Mouse (Mus musculus) adrenal gland, adult 8-10 months (tissue): ENCODE results near the gene Gpr137. TPM values are rescaled to one million over a fixed set of nuclear protein-coding genes. Genes with fewer than 3 reads are reported as not detected.

Experiments used
- DNase-seq: peaks from one replicate; pipeline ENCODE4 v3.0.0; 2022
- total RNA-seq, 4 experiments: library from RNA; stranded (reverse); gene quantifications; 2 replicates each; pipeline ENCODE4 v1.2.4; 2022

The Gpr137 gene
- total RNA-seq, 4 experiments from 2014 or later: 55.6 to 66.1 (median 63.4) TPM

DNA sequence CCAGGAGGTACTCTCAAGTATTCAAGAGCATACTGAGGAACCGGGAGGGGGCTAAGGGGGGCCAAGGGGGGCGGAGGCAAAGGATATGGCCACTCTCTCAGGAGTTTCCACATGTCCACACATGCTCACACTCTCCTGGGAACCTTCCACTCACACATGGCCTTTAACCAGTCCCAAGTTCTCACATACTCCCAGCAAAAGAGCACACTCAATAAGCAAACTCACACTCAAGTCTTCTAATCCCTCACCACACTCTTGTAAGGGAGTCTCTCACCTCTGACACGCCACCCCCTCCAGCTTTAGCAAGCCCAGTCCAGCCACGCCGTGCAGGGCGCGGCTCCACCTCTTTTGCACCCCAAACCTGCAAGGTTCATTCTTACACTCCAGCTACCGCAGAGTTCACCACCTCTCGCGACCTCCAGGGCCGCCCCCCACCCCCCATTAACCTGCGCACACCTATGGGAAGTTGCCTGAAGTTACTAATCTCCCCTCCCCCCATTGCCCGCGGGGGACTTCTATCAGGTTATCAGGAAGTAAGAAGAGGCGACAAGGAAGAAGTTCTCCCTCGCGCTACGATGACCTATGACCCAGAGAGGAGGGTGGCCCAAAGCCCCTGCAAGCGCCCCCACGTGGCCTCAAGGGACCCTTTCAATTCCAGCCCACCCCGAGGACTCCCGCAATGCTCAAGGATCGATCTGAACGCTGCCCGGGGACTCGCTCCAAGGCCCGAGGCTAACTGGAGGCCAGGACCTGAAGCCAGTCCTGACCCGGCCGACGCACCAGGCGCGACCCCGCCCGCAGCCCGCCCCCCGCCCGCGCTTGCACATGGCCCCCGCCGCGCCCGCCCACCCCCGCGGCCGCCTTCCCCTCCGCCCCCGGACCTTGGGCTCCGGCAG lies 21.3 kb downstream of the Gpr137 start:
- DNase-seq: peak; percentile 64

- peak; percentile 68 for DNase-seq
These were observed 22.2 kb downstream of the Gpr137 start for GRCm38 (mm10) chr19:6919876-6920740.

GRCm38 (mm10) chr19:6919431-6919830 lies 22.8 kb downstream of the Gpr137 start:
- no peak for DNase-seq

GRCm38 (mm10) chr19:6918321-6918720 lies 24.0 kb downstream of the Gpr137 start:
- no peak for DNase-seq

GRCm38 (mm10) chr19:6916496-6916895 lies 25.8 kb downstream of the Gpr137 start:
- DNase-seq: no peak

- DNase-seq: no peak
These were observed 27.0 kb downstream of the Gpr137 start for GRCm38 (mm10) chr19:6915276-6915675.

DNA sequence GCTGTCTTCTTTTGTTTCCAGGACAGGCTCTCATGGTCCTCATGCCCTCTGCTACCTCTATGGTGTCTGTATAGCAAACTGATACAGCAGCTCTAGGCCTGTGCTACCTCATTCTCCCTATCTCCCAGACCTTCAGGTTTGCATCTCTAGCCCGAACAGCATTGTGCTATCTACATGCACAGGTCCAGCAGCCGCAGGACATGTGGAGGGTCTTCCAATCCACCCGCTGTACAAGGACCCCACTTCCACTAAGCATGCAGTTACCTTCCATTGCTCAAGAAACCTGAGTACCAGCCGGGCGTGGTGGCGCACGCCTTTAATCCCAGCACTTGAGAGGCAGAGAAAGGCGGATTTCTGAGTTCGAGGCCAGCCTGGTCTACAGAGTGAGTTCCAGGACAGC lies 27.7 kb downstream of the Gpr137 start:
- no peak for DNase-seq

- no peak for DNase-seq
These were observed 28.3 kb downstream of the Gpr137 start for GRCm38 (mm10) chr19:6913991-6914390.

DNA sequence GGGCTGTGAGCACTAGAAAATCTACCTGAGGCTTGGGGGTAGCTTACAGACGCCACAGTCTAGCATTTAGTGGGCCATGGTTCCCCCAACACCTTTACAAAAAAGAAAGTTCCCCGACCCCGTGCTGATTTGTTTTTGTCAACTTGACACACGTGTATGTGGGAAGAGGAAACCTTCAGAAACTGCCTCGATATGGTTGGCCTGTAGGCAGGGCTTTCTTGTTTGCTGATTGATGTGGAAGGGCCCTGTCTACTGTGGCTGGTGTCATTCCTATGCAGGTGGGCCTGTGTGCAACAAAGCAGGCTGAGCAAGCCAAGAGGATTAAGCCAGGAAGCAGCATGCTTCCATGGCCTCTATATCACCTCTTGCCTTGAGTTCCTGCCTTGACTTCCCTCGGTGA lies 29.2 kb downstream of the Gpr137 start:
- DNase-seq: no peak

- no peak for DNase-seq
These were observed 29.9 kb downstream of the Gpr137 start for GRCm38 (mm10) chr19:6912205-6912970.

GRCm38 (mm10) chr19:6911101-6912074 lies 30.9 kb downstream of the Gpr137 start:
- DNase-seq: no peak

GRCm38 (mm10) chr19:6910306-6910705 lies 32.0 kb downstream of the Gpr137 start:
- peak; percentile 53 for DNase-seq

DNA sequence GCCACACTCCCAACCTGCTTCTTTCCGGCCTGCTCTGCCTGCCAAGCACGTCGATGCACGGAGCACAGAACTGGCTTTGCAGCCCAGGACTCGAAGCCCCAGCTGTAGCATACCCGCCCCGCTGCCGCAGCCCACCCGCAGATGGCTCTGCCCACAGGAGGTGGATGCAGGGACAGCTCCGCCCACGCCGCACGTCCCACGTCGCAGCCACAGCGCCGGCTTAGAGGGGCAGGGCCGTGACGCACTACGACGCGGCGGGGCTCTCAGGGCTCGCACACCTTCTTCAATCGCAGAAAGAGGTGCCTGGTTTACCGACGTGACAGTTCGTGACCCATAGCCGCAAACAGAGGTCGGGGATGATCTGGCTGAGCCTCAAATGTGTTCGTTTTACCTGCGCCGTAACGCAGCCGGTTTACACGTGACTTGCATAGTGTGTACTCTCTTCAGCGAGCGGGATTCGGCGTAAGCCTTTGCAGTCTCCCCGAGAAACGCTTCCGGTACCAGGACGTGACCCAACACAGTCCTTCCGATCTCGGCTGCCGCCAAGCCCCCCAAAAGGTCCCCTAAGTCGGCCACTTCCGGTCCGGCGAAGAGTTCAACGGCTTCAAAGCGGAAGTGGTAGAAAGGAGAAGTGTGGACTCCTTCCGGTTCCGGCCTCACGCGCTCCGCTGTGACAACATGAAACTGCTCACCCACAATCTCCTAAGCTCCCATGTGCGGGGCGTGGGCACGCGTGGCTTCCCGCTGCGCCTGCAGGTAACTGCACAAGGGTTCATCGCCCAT lies 32.6 kb downstream of the Gpr137 start, which contains the start of the genes Trmt112 and Prdx5:
TSS of gene Trmt112 (plus strand) at position 192 of the 783 bp plus-strand sequence.
TSS of gene Prdx5 (minus strand) at position 600 of the 783 bp plus-strand sequence.
- DNase-seq: peak; percentile 89

- no peak for DNase-seq
These were observed 33.3 kb downstream of the Gpr137 start for GRCm38 (mm10) chr19:6909021-6909420.

- no peak for DNase-seq
These were observed 34.3 kb downstream of the Gpr137 start for GRCm38 (mm10) chr19:6907811-6908540.

DNA sequence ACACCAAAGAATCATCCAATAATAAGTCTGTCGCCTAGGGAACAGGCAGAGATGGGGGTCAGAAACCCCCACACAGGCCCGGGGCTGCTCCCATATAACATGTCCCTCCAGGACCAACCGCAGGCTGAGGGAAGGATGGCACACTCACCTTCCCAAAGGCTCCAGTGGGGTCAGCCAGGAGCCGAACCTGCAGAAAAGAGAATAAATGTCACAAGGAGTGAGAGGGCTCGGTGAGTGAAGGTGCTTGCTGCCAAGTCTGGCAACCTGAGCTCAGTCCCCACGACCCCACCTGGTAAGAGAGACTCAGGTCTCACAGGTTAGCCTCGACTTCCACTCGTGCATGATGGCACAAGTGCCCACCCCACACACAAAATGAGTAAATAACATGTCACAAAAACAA lies 35.2 kb downstream of the Gpr137 start:
- no peak for DNase-seq

GRCm38 (mm10) chr19:6906199-6906598 lies 36.1 kb downstream of the Gpr137 start:
- DNase-seq: no peak

DNA sequence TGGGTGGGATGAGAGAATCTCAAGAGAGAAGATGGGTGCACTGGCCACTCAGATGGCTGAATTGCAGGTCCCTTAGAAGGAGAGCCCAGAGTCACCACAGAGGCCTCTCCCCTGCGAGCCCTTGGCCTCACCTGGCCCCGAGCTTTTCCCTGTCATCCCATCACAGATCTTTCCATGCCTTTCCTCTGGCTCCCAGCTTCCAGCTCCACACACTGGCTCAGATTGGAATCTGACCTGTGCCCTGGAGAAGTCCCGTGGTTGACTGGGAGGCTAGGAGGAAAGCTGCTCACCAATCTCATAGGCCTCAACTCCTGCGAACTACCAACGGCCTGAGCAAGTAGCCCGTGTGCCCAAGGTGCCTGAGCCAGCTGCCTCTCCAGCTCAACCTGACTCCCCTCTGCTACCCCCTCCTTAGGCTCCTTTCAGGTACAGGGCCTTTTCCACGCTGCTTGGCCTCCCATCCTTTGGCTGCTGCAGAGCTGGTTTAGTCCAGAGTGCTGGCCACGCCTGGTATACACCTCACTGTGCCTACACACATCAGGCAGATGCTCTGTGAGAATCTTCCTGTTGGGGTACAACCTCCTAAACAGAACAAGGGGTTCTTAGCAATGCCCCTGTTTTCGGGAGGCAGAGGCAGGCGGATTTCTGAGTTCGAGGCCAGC lies 36.7 kb downstream of the Gpr137 start:
- DNase-seq: no peak

DNA sequence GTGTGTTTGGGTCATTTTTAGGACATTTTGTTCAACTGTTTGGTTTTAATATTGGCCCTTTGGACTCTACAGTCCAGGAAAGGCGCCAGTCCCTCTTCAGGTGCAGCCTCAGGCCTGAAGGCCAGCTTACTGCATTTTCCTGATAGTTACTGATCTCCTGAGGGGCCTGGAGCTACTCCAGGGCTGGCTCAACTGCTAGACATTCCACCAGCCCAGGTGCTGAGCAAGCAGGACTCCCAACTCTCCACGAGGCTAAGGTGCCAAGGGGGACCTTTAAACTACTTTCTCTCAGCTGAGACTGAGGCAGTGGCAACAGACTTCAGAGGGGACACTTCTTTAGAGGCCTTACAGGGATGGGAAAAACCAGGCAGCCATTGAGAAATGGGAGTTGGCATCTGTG lies 37.4 kb downstream of the Gpr137 start:
- DNase-seq: no peak
